Mouse (Mus musculus) heart, postnatal 10 days (tissue): Measurements from ENCODE around the gene Olfr736. TPM values are rescaled to one million over a fixed set of nuclear protein-coding genes. Genes with fewer than 3 reads are reported as not detected.

Experiments used
- DNase-seq, 2 experiments: peaks; one replicate each; pipeline ENCODE4 v3.0.0; 2021
- intact Hi-C: fragments of 180-260 bp; cut with DNase I; formaldehyde crosslinking; loops from one replicate; pipeline ENCODE4 v1.15.1; 2025
- total RNA-seq, 2 experiments: library from RNA; stranded (reverse); gene quantifications; 2 replicates each; pipeline ENCODE4 v1.2.3; 2021

Olfr736 gene
- total RNA-seq, result not detected

GRCm38 (mm10) chr14:50380863-50381262 lies at the start of gene Olfr736:
Gene Olfr736 (plus strand): TSS chr14:50381163.
- intact Hi-C loops, result no loop called here
- DNase-seq, result no peak

- intact Hi-C loops, result no loop called here
- no peak for DNase-seq
These were observed 32.2 kb upstream of the Olfr736 start, which contains the start of gene Olfr735 for GRCm38 (mm10) chr14:50348796-50349195. Gene Olfr735 (minus strand): TSS chr14:50348872.

DNA sequence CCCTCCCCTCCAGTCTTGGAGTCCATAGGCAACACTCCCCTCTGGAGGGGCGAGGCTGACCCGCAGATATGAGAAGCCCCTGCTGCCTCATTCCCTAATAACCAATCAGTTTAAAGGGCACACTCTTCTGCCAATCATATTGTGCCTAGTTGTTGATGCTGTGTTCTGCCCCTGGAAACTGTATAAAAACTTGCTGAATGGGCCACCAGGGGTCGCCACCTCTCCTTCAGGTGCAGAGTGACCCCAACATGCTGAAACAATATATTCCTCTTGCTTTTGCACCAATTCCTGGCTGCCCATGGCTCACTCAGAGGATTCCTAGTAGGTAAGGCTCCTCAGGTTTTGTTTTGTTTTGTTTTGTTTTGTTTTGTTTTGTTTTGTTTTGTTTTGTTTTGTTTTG lies 28.5 kb upstream of the Olfr736 start:
- DNase-seq, result peak; percentile 4 to 9
- intact Hi-C loops, result no loop called here

DNA sequence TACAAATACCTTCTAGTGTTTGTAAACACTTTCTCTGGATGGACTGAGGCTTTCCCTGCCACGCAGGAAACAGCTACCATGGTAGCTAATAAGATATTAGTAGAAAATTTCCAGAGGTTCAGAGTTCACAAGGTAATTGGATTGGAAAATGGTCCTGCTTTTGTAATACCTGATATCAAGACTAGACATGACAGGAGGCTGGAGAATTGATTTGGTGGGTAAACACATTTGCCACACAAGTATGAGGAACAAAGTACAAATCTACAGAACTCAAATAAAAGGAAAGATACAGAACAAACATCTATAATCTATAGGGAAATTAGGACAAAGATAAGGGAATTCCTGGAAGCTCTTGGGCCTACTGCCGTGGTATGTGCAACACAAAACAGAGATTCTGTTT lies 24.2 kb upstream of the Olfr736 start:
- no peak for DNase-seq
- intact Hi-C loops, result no loop called here

GRCm38 (mm10) chr14:50357593-50357992 lies 23.4 kb upstream of the Olfr736 start, which contains the start of gene Tlr11:
Gene Tlr11 (plus strand): TSS chr14:50357914.
- intact Hi-C loops, result no loop called here
- no peak for DNase-seq

DNA sequence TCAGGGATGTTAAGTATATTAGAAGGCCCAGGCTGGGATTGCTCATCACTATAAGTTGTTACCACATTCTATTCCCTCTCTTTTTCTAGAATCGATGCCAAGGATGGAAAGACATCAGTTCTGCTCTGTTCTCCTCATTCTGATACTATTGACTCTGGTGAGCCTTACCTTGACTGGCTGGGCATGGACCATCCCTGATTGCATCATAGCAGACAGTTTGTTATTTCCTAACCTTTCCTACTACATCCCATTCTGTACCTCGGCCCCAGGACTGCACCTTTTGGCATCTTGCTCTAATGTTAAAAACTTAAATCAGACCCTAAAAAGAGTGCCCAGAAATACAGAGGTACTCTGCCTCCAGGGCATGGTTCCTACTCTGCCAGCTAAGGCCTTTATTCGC lies 20.5 kb upstream of the Olfr736 start:
- no peak for DNase-seq
- intact Hi-C loops, result no loop called here

GRCm38 (mm10) chr14:50363561-50363960 lies 17.4 kb upstream of the Olfr736 start:
- DNase-seq, result no peak
- intact Hi-C loops, result no loop called here

GRCm38 (mm10) chr14:50407268-50407667 lies 26.3 kb downstream of the Olfr736 start, which contains the start of gene Olfr738:
Gene Olfr738 (plus strand): TSS chr14:50407568.
- intact Hi-C loops, result no loop called here
- DNase-seq, result no peak

- intact Hi-C loops, result no loop called here
- DNase-seq, result no peak
These were observed 37.4 kb downstream of the Olfr736 start, which contains the start of gene Olfr739 for GRCm38 (mm10) chr14:50418326-50418725. Gene Olfr739 (plus strand): TSS chr14:50418626.

Other genes starting within 250 kb of the Olfr736 start
- not detected for gene Olfr728, start 238.5 kb upstream of the Olfr736 start, total RNA-seq
- not detected for gene Olfr729, start 228.3 kb upstream of the Olfr736 start, total RNA-seq
- gene Olfr730, start 193.0 kb upstream of the Olfr736 start, total RNA-seq, result not detected
- not detected for gene Olfr731, start 139.3 kb upstream of the Olfr736 start, total RNA-seq
- gene Olfr732, start 97.0 kb upstream of the Olfr736 start, total RNA-seq, result not detected
- gene Olfr733, start 79.6 kb upstream of the Olfr736 start, total RNA-seq, result not detected
- not detected for gene Olfr734, start 54.4 kb upstream of the Olfr736 start, total RNA-seq
- gene Olfr735, start 32.3 kb upstream of the Olfr736 start, total RNA-seq, result not detected
- under 1 TPM in 1 of 2 experiments, not detected in 1; 0.12 TPM for gene Tlr11, start 23.2 kb upstream of the Olfr736 start, total RNA-seq
- not detected for gene Olfr738, start 26.4 kb downstream of the Olfr736 start, total RNA-seq
- not detected for gene Olfr739, start 37.5 kb downstream of the Olfr736 start, total RNA-seq
- gene Olfr740, start 64.4 kb downstream of the Olfr736 start, total RNA-seq, result not detected
- not detected for gene Olfr741, start 91.6 kb downstream of the Olfr736 start, total RNA-seq
- not detected for gene Olfr742, start 122.4 kb downstream of the Olfr736 start, total RNA-seq
- not detected for gene Olfr743, start 140.7 kb downstream of the Olfr736 start, total RNA-seq
- not detected for gene Olfr744, start 233.7 kb downstream of the Olfr736 start, total RNA-seq